Mouse (Mus musculus): ENCODE data around the gene Pdzd2.

DNA sequence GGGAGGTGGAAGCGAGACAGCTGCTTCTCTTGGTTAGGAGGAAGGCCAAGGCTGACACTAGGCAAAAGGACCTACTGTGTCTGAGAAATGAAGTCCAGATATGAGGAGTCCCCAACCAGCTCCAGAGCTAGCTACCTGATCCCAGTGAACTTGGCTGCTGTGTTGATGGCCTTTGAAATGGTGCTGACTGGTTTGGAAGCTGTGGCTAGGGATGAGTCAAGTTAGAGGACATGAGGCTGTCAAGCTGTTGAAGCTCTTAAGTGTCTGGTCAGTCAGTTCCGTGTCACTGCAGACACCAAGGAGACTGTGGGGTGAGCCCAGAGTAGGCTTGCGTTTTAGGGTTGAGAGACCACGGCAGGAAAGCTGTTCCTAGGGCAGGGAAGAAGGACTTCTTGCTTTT, 405.3 kb downstream of the Pdzd2 start:
- TF ChIP-seq TAL1 (IDR thresholded peaks at IDR 0.05; ENCODE audit: low read length), result no peak
- no peak for TF ChIP-seq GATA1 (IDR thresholded peaks at IDR 0.05; ENCODE audit: low read length)
